Mouse (Mus musculus) thymus, postnatal 4 days (tissue): Measurements from ENCODE around the gene Smok3b.

Experiments
- DNase-seq: peaks from one replicate; pipeline ENCODE4 v3.0.0; 2021

The Smok3b gene

GRCm38 (mm10) chr5:138086842-138087241 is 65.6 kb downstream of the Smok3b start:
- no peak for DNase-seq

GRCm38 (mm10) chr5:138088366-138088765 is 67.1 kb downstream of the Smok3b start:
- no peak for DNase-seq

GRCm38 (mm10) chr5:138089108-138089551 is 67.9 kb downstream of the Smok3b start:
- DNase-seq: no peak

- peak; percentile 36 for DNase-seq
Measured at GRCm38 (mm10) chr5:138090271-138090670, 69.0 kb downstream of the Smok3b start.

GRCm38 (mm10) chr5:138090737-138091136 is 69.5 kb downstream of the Smok3b start:
- DNase-seq: no peak

GRCm38 (mm10) chr5:138092771-138093170 is 71.5 kb downstream of the Smok3b start:
- no peak for DNase-seq

GRCm38 (mm10) chr5:138094474-138094873 is 73.2 kb downstream of the Smok3b start:
- DNase-seq: no peak
